Comparison of ENCODE assay signal across 8 mouse cellular contexts in genomic region chr17:85664618-85665320, GRCm38 (mm10). TPM values are rescaled to one million over a fixed set of nuclear protein-coding genes. Genes with fewer than 3 reads are reported as not detected.
DNase-seq lines count a peak whose midpoint lies in the region; ATAC-seq lines count a peak whose summit lies in the region.

No protein-coding gene starts in this region.

- peak; percentile 76 for ATAC-seq in intestine, embryonic 15.5 days
- ATAC-seq in megakaryocyte-erythroid progenitor cell, adult 5-6 weeks (replicated peaks; ENCODE audit: low FRiP score, low TSS enrichment, poor library complexity, severe bottlenecking), result peak; percentile 87

- peaks cover 28% of the 10 kb centered on the region; the same call in 1 of the 2 replicates for H3K27me3 ChIP-seq in intestine, embryonic 15.5 days (replicated peaks)

- peak overlapping the region; percentile 20; the same call in 1 of the 2 replicates for H3K4me3 ChIP-seq in intestine, embryonic 15.5 days (replicated peaks)

- H3K27ac ChIP-seq in intestine, embryonic 15.5 days, result no peak overlapping the region

- WGBS in intestine, embryonic 15.5 days, result 3% methylated on average over 20 of the region's 20 CpGs

- H3K4me1 ChIP-seq in intestine, embryonic 15.5 days (replicated peaks), result no peaks in the 10 kb centered on the region

- peak overlapping the region; percentile 43 for H3K4me2 ChIP-seq in intestine, embryonic 15.5 days (replicated peaks)

- H3K9me3 ChIP-seq in intestine, embryonic 15.5 days, result no peaks in the 10 kb centered on the region

- no peaks in the 10 kb centered on the region for H3K36me3 ChIP-seq in intestine, embryonic 15.5 days

- intact Hi-C loops in left cerebral cortex, postnatal 10 days (cut with DNase I), result loop anchor here (2.0 kb wide), 1 partner anchor 398 kb away; no protein-coding TSS in a partner anchor

- H3K9ac ChIP-seq in intestine, embryonic 15.5 days, result no peak overlapping the region

- DNase-seq in urinary bladder, postnatal 14 days (ENCODE audit: low spot score), result peak; percentile 76
- DNase-seq in urinary bladder, postnatal 10 days (ENCODE audit: low spot score), result no peak
- peak; percentile 93 for DNase-seq in embryo, embryonic 11 days
- DNase-seq in gastrocnemius, postnatal 4 days (ENCODE audit: low spot score in 2 of 2), result peak; percentile 62 to 71
- peak; percentile 73 to 81 for DNase-seq in left cerebral cortex, postnatal 10 days (ENCODE audit: extremely low spot score in 1 of 2, low spot score in 2 of 2)
- peak; percentile 50 for DNase-seq in skeletal muscle tissue, adult 2 months (ENCODE audit: low read depth, low spot score)

RNA-seq across cellular contexts. Expression of gene Six2, which starts 23.3 kb away (rescaled TPM):
- total RNA-seq in gastrocnemius, postnatal 4 days (2021), result 10 to 100 TPM; 11.2 to 13.3 TPM
- polyA plus RNA-seq in intestine, embryonic 15.5 days (2015; fragmentation: Nextera tagmentation; extraction: Ambion mirVana), result 0.35 and 0.43 TPM in 2 replicates
- under 1 TPM; 0.51 to 0.81 TPM for total RNA-seq in left cerebral cortex, postnatal 10 days (2021)
- 0.27 TPM in 1 of 2 replicates, not detected in the other for total RNA-seq in megakaryocyte-erythroid progenitor cell, adult 5-6 weeks (2014; fragmentation: Nextera tagmentation)
- total RNA-seq in megakaryocyte-erythroid progenitor cell, adult 5-6 weeks (2017), result not detected in 2 replicates

RNA-seq across cellular contexts. Expression of gene Six3, which starts 51.4 kb away (rescaled TPM):
- not detected for total RNA-seq in gastrocnemius, postnatal 4 days (2021)
- polyA plus RNA-seq in intestine, embryonic 15.5 days (2015; fragmentation: Nextera tagmentation; extraction: Ambion mirVana), result not detected in 2 replicates
- total RNA-seq in left cerebral cortex, postnatal 10 days (2021), result 1 to 10 TPM; 1.5 to 5.1 TPM
- not detected in 2 replicates for total RNA-seq in megakaryocyte-erythroid progenitor cell, adult 5-6 weeks (2014; fragmentation: Nextera tagmentation)
- total RNA-seq in megakaryocyte-erythroid progenitor cell, adult 5-6 weeks (2017), result not detected in 2 replicates

Comparison
In these comparisons a context has a peak if more than half of its experiments do, and no peak if none do; other contexts are left out.
1. RNA of gene Six2, which starts 23.3 kb away (total RNA-seq): 11.2 to 13.3 TPM in gastrocnemius, postnatal 4 days; 0.51 to 0.81 TPM in left cerebral cortex, postnatal 10 days and 0.27 TPM in megakaryocyte-erythroid progenitor cell, adult 5-6 weeks; every median in the first group is over 4 times any median in the second.